Mouse (Mus musculus): ENCODE results near the gene Farp2. TPM values are rescaled to one million over a fixed set of nuclear protein-coding genes. Genes with fewer than 3 reads are reported as not detected.

Gene Farp2
- polyA plus RNA-seq, 1 experiment from 2014 or later = 5.2 TPM

- Histone ChIP-seq H3K27me3 (ENCODE audit: control insufficient read depth, insufficient read depth, low read length) (no peaks in the 10 kb centered on the region), H3K4me3 (replicated peaks; ENCODE audit: low read length) (no peak overlapping the region), H3K27ac (no peak overlapping the region), H3K9ac (no peak overlapping the region), H3K4me2 (replicated peaks) (no peak overlapping the region), H3K9me3 (ENCODE audit: control insufficient read depth, low read length) (no peaks in the 10 kb centered on the region), H3K36me3 (replicated peaks; ENCODE audit: control insufficient read depth, insufficient read depth) (no peaks in the 10 kb centered on the region), H3K4me1 (replicated peaks; ENCODE audit: control insufficient read depth, insufficient read depth, low read length) (peaks cover 9% of the 10 kb centered on the region; the same call in 1 of the 2 replicates)
- no peak for ATAC-seq (ENCODE audit: low FRiP score)
- no peak for DNase-seq (ENCODE audit: low spot score)
- WGBS = 30% methylated on average over 13 of the region's 13 CpGs
These were observed 156.0 kb downstream of the Farp2 start for GRCm38 (mm10) chr1:93667760-93668400.

DNA sequence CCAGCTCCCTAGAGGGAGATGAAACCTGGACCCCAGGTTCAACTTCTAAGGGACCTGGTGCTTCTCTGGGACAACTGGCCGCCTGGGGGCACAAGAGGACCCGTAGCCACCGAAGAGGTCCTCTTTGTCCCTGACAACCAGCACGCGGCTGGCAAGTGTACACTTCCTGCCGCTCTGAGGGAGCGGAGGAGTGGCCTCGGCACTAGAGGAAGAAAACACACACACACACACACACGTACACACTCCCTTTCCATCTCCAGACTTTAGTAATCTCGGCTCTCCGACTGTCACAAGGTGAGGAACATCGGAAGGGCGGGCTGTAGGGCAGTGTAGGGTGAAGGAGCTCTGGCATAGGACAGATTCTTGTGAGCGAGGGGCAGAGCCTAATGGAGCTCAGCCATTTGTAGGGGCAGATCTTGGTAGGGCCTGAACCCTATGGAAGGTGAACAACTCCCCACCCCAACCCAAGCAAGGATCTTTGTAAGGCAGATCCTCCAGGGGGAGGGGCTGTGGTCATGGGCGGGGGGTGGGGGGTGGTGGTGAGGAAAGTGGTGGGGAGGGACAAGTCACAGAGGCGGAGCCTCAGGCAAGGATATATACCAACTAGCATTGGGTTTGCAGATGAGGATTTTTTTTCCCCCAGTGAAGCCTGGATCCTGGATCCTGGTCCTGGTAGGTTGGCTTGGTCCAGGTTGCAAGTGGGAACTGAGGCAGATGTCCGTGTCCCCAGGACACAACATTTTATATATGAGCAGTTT is 157.1 kb downstream of the Farp2 start:
- peak; percentile 72 for DNase-seq (ENCODE audit: low spot score)
- peak overlapping the region; percentile 57; the same call in 1 of the 2 replicates for H3K27ac ChIP-seq
- H3K9ac ChIP-seq = peak overlapping the region; percentile 50
- H3K36me3 ChIP-seq (replicated peaks; ENCODE audit: control insufficient read depth, insufficient read depth) = no peaks in the 10 kb centered on the region
- H3K27me3 ChIP-seq (ENCODE audit: control insufficient read depth, insufficient read depth, low read length) = no peaks in the 10 kb centered on the region
- H3K4me2 ChIP-seq (replicated peaks) = peak overlapping the region; percentile 56
- peak overlapping the region; percentile 28 for H3K4me3 ChIP-seq (replicated peaks; ENCODE audit: low read length)
- ATAC-seq (ENCODE audit: low FRiP score) = peak; percentile 82
- H3K9me3 ChIP-seq (ENCODE audit: control insufficient read depth, low read length) = no peaks in the 10 kb centered on the region
- peaks cover 9% of the 10 kb centered on the region; the same call in 1 of the 2 replicates for H3K4me1 ChIP-seq (replicated peaks; ENCODE audit: control insufficient read depth, insufficient read depth, low read length)
- 9% methylated on average over 17 of the region's 17 CpGs for WGBS

- no peak overlapping the region for H3K27ac ChIP-seq
- DNase-seq (ENCODE audit: low spot score) = no peak
- no peak for ATAC-seq (ENCODE audit: low FRiP score)
- H3K36me3 ChIP-seq (replicated peaks; ENCODE audit: control insufficient read depth, insufficient read depth) = no peaks in the 10 kb centered on the region
- H3K27me3 ChIP-seq (ENCODE audit: control insufficient read depth, insufficient read depth, low read length) = no peaks in the 10 kb centered on the region
- peaks cover 9% of the 10 kb centered on the region; the same call in 1 of the 2 replicates for H3K4me1 ChIP-seq (replicated peaks; ENCODE audit: control insufficient read depth, insufficient read depth, low read length)
- H3K9ac ChIP-seq = no peak overlapping the region
- H3K4me3 ChIP-seq (replicated peaks; ENCODE audit: low read length) = no peak overlapping the region
- no peaks in the 10 kb centered on the region for H3K9me3 ChIP-seq (ENCODE audit: control insufficient read depth, low read length)
- H3K4me2 ChIP-seq (replicated peaks) = no peak overlapping the region
These were observed 158.1 kb downstream of the Farp2 start for GRCm38 (mm10) chr1:93669941-93670340.

Other genes with a start within 250 kb of the Farp2 start
- 26.9 and 29.8 TPM in 2 replicates for gene Mterf4, start 206.2 kb upstream of the Farp2 start, polyA plus RNA-seq (2014; fragmentation: Nextera tagmentation; extraction: Ambion mirVana)
- gene Ppp1r7, start 169.2 kb upstream of the Farp2 start, polyA plus RNA-seq (2014; fragmentation: Nextera tagmentation; extraction: Ambion mirVana) = 53.3 and 59.0 TPM in 2 replicates
- gene Pask, start 168.6 kb upstream of the Farp2 start, polyA plus RNA-seq (2014; fragmentation: Nextera tagmentation; extraction: Ambion mirVana) = 4.1 and 4.9 TPM in 2 replicates
- 0.66 and 1.3 TPM in 2 replicates for gene Ano7, start 138.1 kb upstream of the Farp2 start, polyA plus RNA-seq (2014; fragmentation: Nextera tagmentation; extraction: Ambion mirVana)
- gene Hdlbp, start 33.3 kb upstream of the Farp2 start, polyA plus RNA-seq (2014; fragmentation: Nextera tagmentation; extraction: Ambion mirVana) = 65.1 and 80.2 TPM in 2 replicates
- 354 and 373 TPM in 2 replicates for gene Stk25, start 146.6 kb downstream of the Farp2 start, polyA plus RNA-seq (2014; fragmentation: Nextera tagmentation; extraction: Ambion mirVana)
- gene Bok, start 173.6 kb downstream of the Farp2 start, polyA plus RNA-seq (2014; fragmentation: Nextera tagmentation; extraction: Ambion mirVana) = 79.8 and 82.4 TPM in 2 replicates
- gene Atg4b, start 239.4 kb downstream of the Farp2 start, polyA plus RNA-seq (2014; fragmentation: Nextera tagmentation; extraction: Ambion mirVana) = 89.3 and 91.7 TPM in 2 replicates
- gene Thap4, start 242.8 kb downstream of the Farp2 start, polyA plus RNA-seq (2014; fragmentation: Nextera tagmentation; extraction: Ambion mirVana) = 40.6 and 42.8 TPM in 2 replicates